Mouse (Mus musculus): ENCODE measurements around the gene Flcn.
A peak's percentile ranks its signal among the peaks of the same experiment; 100 is the strongest.

Flcn gene

DNA sequence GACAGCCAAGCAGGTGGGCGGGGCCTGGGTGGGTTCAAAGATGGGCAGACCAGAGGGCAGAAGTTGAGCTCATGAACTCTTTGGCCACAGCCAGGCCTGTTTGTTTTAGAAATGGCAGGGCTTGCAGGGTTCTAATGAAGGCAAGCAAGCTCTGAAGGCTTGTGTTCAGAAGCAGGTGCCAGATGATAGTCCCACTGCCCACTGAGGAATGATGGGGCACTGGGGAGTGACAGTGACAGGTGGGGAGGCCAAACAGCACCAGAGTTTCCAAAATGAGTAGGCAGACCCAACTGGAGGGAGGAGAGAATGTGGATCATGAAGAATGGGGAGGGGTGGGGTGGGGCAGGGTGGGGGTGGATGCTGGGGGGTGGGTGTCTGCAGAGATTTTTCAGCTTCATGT lies 4.6 kb downstream of the Flcn start:
- no peak for DNase-seq

DNA sequence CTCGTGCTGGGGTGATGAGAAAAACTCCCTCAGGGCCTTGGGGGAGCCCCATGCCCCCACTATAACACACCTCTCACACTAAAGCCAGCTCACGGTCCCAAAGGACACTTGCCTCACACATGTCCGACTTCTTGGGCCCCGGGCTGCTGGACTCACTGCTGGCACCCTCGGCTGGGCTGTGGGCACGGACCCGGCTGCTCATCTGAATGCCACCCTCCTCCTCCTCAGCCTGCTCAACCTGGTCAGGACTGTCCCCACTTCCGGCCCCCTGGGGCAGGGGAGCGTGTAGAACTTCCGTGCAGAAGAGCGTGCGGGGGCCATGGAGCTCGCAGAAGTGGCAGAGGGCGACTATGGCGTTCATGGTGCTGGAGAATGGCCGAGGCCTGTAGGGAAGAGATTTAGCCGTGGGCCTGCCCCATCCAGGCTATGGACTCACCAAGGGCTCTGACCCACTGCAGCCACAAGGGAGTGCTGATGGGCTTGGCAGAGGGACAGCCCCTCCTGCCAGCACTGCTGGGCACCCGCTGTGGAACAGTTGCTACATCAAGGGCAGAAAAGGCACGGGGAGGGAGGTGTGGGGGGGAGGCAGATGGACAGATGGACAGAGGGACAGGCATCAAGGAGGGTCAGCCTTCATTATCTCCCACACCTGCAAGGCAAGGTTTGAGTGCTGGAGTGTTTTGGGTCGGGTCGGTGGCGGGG lies 5.3 kb downstream of the Flcn start:
- DNase-seq = peak; percentile 87

DNA sequence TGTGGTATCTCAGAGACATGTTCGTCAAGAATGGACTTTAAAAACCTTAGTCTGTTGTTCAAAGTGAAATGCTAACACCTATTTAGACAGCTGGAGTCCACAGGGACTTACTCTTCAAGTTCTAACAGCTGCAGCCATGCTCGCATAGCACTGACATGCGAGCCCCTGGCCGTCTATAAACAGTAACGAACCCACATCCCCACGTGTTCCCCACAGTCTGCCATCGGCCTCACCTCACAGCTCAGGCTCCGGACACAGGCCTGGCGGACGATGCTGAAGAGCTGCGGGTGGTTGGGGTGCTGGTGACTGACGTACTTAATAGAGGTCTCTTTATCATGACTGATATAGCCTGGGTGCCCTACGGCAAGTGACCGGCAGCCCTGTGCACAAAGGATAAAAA lies 6.3 kb downstream of the Flcn start:
- DNase-seq = no peak

DNA sequence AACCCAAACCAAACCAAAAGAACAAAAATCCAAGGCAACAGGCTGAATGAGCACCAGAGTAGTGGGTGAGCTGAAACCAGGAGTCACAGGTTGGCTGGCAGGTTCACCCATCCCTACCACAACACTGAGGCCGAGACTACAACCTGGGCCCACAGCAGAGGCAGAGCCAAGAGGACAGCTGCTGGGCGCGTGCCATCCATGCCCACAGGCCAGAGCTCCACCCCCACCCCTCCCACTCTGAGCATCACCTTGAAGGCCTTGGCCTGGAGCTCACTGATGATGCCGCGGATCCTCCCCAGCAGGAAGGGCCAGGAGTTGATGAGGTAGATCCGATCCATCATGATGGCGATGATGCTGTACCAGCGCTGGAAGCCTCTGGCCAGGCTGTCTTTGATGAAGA lies 7.9 kb downstream of the Flcn start:
- no peak for DNase-seq

DNA sequence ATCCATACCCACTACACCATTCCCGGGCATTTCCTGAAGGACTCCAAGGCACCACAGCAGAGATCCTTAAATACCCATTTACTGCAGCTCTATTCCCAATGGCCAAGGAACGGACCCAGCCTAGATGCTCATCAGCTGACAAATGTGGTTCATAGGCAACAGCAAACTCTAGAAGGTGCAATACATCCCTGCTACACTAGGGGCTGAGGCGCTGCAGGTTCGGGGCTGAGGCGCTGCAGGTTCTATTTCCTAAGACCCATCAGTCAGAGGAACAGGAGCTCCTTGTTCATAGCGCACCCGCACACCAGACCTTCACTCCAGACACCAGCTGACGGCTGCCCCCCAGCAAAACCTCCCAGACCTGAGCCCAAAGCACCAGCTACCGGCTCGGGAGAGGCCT lies 9.4 kb downstream of the Flcn start:
- DNase-seq = no peak

DNA sequence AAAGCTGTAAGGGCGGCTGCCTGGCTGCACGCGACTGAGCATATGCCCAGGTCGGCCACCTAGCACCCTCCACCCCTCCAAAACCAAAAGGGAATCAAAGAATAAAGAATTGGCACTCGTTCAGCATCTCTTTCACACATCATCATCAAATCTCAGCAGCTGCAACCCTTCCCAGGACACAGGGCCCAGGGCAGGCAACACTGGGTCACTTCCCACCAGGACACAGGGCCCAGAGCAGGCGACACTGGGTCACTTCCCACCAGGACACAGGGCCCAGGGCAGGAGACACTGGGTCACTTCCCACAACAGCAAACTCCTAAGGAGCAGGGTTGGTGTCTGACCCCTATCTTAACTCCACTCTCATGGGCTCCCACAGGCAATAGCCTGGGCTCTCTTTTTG lies 16.4 kb downstream of the Flcn start:
- no peak for DNase-seq

DNA sequence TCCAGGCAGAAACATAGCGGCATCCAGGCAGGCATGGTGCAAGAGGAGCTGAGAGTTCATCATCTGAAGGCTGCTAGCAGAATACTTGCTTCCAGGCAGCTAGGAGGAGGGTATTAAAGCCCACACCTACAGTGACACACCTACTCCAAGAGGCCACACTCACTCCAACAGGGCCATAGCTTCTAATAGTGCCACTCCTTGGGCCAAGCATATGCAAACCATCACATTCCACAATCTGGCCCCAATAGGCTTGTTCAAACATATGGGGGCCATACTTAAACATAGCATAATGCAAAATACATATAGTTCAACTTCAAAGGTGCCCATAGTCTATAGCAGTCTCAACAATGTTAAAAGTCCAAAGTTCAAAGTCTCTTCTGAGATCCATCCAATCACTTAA lies 20.5 kb downstream of the Flcn start:
- DNase-seq = no peak

DNA sequence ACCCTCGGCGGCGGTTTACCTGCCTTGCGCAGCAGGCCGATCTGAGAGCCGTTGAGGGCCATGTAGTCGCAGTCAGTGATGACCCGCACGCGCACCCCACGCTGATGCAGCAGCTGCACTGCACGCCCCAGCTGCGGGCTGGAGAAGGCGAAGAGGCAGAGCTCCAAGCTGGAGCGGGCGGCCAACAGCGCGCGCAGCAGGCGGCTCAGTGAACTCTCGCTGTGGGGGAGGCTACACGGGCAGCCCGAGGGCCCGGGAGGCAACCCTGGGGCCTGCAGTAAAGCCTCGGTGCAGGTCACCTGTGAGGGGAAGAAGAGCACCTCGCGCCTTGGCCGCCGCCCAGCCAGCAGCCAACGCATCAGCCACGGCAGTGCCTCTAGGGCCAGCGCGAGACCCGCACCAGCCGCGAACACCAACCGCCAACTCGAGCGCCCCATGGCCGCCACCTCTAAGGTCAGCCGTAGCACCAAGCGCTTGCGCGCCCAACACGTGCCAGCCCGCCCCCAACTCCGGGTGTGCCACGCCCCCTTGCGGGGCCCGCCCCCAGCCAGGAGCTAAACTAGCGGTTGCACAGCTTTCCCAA lies 22.5 kb downstream of the Flcn start, which contains the start of gene Pld6:
Gene Pld6 (minus strand): TSS at position 447 of the 583 bp plus-strand sequence.
- no peak for DNase-seq

DNA sequence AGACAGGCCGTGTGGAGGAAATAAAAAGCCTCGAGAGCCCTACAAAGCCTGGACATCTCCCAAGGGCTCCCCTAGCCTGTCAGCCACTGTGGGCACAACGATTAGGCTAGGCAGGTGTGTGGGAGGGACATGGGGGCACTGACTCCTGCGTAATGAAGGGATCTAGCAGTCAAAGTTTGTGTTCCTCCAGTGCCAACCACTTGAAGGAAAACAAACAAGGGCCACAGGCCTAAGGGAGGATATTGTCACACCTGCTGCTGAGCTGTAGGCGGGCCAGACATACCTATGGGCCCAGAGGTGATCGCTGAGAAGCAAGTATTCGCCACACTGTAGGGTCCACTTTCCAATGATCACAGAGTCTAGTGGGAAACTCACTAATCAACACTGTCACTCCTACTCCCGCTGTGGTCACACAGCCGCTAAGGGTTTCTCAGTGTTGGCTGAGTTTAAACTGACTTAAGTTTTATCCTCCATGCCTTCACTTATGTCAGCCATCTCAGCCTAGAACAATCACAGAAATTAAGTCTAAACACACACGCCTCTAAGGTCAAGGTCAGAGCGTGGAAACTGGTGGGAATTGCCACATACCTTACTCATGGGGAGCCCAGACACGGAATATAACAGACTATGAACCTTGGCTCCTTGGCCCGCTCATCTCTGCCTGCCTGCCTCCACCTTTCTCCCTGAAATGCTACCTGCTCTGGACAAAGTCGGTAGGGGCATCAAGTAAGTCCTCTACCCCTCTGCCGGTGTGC lies 23.2 kb downstream of the Flcn start:
- no peak for DNase-seq

DNA sequence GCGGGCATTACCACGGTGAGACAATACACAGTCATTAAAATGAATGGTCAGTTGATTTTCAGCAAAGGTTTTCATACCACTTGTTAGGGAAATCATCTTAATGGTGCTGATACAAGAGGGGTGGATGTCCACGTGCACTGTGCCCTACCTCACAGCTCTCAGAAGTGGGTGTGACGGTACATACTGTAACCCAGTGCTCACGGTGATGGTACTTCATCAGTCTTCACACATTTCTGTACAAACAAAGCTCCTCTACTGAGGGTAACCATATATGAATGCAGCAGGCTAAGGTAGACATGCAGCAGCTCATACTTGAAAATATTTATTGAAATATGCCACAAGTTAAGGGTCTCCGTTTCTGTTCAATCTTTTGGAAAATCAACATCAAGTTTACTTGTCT lies 26.2 kb downstream of the Flcn start:
- no peak for DNase-seq

DNA sequence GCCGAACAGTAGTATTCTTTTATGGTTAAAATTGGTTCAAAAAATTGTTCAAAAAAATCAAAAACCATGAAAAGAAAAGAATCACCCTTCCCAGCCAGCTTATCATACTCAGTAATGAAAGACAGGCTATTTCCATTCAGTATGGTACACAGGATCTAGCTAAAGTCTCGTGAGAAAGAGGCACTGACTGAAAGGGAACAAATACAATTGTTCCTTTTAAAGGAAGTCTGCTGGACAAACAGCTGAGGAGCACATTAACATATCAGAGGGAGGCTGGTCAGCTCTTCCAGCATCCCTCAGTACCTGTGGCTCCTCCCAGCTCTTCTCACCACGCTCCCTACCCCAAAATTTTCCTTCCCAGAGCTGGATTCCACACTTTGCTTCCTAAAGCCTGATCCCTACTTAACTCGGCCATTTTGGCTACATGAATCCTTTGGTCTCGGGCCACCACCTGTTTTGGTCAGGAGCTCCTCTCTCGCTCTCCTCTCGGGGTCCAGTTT lies 27.7 kb downstream of the Flcn start:
- no peak for DNase-seq

DNA sequence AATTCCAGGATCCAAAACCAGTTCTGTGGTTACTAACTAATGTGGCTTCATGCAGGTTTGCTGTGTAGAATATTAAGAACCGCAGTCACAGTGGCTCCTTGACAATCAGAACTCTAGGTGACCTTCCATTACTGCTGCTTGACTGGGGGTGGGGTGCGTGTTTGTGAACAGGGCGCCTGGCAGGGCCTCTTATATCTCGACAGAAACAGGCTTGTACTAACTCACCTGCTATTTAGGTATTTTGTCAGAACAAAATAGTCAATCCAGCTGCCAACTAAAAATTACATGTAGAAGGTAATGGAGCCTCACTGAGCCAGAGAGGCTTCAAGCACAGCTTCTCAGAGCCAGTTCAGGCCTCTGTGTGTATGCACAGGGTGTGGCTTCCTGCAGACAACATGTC lies 29.6 kb downstream of the Flcn start:
- DNase-seq = no peak

DNA sequence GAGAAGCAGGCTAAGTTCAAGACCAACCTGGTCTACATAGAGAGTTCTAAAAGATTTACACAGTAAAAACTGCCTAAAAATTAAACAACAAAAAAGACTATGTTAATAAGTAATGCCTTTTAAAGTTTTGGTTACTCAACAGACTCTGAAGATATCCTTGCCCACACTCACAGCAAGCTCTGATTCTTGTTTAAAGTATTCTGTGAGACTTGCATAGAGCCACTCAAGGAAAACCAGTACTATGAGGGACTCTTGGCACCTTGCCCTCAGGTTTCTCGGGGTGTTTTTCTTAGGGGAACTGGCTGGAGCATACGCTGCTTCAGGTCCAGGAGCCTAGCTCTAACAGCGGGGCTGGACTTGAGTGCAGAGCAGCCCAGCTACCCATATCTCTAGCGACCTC lies 30.4 kb downstream of the Flcn start:
- DNase-seq = no peak

DNA sequence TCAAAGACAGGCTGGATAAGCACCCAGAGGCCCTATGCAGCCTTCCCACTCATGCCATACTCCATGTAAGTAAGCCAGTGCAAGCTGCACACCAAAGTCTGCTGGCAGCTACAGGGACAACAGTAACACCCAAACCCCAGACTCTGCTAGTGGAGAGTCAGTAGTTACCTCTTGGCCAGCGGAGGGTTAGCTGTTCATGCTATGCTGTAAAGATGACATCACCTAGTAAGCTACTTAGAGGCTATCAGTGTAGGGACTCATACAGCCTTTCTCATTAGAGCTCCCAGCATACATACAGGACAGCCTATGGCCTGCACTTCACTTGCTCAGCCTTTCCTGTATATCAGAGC lies 31.0 kb downstream of the Flcn start:
- no peak for DNase-seq

DNA sequence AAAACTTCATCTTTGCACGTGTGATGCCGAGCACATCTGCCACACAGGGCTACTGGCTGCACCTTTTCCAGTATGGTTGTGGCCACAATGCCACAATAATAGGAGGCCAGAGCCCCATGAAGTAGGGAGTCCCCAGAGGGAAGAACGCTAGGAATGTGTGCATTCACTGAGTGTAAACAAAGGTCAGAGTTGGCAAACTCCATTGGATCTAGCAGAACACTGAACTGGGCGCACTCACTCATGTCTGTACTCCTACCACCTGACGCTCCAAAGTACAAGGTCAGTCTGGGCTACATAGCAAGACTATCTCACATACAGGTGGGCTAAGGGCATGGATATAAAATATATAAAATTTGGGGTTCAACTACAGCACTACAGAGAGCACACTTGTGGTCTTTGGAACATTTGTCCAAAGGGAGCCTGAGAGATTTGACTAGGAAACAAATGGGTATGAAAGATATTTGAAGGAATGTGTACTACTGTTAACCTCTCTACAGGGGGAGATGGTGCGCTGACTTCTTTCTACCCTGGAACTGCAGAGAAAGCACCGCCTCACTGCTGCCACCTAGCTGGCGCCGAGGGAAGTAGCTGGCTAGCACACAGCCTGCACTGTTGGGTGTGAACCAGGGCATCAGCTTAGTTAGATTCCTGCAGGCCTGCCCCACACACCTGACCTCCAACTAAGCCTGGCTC lies 31.5 kb downstream of the Flcn start:
- peak; percentile 64 for DNase-seq

DNA sequence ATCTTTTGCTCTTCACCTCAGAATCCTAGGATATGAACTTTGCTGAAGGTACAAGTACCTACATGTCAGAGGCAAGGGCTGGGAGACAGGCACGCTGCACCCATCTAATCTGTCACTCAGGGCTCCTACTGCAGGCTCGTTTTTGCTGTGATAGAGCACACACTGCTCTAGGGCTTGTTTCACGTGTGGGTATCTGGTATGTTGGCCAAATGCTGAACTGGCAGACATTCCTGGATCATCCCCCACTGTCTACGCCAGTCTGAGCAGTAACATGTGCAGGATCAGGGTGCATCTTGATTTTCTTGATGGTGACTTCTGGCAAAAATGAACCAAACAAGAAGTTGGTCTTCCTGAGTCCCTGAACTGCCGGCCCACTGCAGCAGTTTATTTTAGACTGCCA lies 32.6 kb downstream of the Flcn start:
- DNase-seq = no peak

DNA sequence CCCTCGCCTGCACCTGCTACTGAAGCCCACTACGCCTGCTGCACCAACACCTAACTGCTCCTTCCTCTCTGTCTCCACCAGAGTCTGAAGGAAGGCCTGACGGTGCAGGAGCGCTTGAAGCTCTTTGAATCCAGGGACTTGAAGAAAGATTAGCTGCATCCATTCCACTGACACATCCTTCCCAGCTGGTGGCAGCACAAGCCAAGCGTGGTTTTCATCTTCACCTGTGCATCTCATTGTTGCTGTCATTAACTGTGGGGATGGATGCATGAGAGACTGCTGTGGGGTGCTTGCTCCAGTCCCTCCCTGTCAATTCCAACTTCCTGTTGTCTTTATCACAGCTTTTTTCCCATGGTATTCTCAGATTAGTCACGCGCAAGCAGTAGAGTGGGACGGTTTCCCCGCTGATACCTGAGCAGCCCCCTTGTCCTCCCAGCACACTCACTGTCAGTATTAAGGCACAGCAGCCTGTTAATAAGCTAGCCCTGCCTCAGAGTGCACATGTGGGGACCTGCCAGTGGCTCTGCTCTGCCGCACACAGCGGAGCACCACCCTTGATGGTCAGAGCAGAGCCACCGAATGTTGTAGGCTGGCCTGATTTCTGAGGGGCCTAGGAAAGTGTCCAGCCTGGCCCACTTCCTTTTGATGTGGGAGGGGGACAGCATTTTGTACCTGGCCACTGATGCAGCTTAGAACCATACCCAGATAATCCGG lies 34.2 kb downstream of the Flcn start:
- DNase-seq = no peak

DNA sequence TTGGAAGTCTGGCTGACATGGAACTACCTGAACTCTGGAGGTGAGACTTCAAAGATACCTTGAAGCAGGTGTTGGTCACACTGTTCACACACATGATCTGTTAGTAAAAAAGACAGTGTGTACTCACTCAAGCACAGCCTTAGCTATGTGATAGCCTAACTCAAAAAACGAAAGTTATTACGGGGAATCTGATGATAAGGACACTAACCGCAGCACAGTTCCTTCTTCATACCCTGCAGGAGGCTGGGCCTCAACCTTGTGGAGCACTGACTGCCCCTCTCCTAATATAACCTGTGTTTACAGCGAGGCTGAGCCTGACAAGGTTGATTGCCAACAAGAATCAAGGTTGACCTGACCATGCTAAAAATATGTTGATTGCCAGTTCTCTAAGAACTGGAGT lies 35.3 kb downstream of the Flcn start:
- no peak for DNase-seq

DNA sequence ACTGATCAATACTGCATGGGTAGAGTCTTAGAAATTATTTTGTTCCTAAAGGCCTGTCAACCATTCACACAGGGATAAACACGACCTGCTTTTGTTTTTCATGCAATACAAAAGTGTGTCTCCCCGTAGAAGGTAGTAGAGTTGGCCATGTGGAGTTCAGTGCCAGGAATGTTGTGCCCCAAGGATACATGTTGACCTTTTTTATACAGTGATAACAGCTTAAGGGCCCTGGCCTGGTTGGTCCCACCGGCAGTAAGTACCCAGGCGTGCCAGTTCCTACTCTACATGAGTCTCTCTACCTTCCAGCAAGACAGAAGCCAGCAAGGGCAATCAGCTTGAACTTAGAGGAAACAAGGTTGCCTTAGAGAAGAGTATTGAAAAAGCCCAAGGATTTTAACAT lies 36.9 kb downstream of the Flcn start:
- no peak for DNase-seq

DNA sequence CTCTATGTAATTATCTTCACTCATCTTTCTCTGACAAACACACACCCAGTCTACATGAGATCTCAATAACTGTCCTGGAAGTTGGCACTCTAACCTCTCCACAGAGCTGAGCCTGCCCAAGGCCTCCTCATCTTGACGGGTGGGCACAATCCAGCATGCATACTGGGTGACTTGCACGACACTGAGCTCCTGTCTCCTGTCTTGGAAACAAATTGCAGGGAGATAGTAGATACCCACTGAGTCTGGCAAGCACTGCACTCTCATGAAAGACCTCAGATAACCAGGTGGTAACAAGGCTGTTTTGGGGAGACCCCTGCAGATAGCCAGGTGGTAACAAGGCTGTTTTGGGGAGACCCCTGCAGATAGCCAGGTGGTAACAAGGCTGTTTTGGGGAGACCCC lies 37.5 kb downstream of the Flcn start:
- peak; percentile 78 for DNase-seq

DNA sequence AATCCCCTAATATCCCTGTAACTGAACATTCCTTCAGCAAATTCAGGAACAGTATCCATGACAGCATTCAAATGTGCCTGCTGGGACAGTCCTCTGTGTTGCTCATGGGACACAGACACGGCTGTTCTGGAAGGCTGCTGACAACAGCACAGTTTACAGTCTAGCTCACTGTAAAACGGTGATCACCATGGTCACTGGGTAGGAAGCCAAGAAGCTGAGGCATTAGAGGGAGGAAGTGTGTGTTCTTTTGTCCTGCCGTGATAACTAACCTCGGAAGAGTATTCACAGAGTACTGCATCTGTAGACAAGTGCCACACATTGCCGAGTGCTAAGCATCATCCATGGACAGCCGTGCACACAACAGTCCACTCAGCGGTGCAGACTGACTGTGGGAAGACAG lies 39.1 kb downstream of the Flcn start:
- no peak for DNase-seq

DNA sequence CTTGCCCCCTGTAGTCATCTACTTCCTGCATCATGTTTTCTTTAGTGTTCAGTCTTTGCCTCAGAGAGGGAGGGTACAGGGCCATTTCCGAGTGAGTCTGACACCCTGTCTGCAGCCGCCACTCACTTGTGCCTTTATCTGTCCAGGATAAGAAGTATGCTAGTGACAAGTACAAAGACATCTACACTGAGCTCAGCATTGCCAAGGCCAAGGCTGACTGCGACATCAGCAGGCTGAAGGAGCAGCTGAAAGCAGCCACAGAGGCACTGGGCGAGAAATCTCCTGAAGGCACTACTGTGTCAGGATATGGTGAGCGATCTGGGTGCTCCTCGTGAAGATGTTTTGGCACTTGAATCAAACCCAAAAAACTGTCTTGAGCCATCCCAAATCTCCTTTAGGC lies 40.1 kb downstream of the Flcn start:
- DNase-seq = no peak

DNA sequence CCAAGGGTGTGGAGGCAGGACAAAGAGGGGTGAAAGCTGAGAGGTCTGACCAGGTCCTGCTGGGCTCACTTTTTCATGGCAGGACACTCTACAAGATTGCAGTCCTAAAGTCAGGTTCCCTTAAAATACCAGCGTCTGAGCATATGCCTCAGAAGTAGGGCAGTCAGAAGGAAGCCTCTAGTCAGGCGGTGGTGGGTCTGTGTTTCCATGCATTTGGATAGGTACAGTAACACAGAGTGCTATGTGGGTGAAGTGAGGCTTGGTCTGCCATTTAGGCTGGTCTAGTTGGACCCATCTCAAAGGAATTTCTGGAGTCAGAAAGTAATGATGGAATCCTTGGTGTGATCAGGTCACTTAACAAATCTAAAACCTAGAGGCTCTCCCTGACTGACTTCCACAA lies 40.5 kb downstream of the Flcn start:
- no peak for DNase-seq

All from cerebellum, adult 11-12 months (tissue).